Mouse (Mus musculus) hindbrain, embryonic 16.5 days (tissue): ENCODE measurements around the gene Bcl10. TPM values are rescaled to one million over a fixed set of nuclear protein-coding genes. Genes with fewer than 3 reads are reported as not detected.

Experiments used
- ATAC-seq: fragments of 200-750 bp; cut with Nextera tagmentation; 2 replicates; pipeline ENCODE4 v1.8.0; 2017; ENCODE audit warnings: moderate TSS enrichment, moderate library complexity
- H3K27ac ChIP-seq: fragments of 300-500 bp; sonication (generic); 2 replicates; pipeline ENCODE4 v1.5.1; 2014; ENCODE audit warnings: low read depth, mild to moderate bottlenecking, control low read depth, low read length, moderate library complexity
- H3K27me3 ChIP-seq: fragments of 300-500 bp; sonication (generic); replicated peaks from 2 replicates; pipeline ENCODE4 v1.6.1; 2014; ENCODE audit warnings: low read length; ENCODE audit not compliant: control insufficient read depth, insufficient read depth
- H3K36me3 ChIP-seq: fragments of 300-500 bp; sonication (generic); 2 replicates; pipeline ENCODE4 v1.6.1; 2014; ENCODE audit warnings: mild to moderate bottlenecking, low read length, moderate library complexity, mixed read lengths; ENCODE audit not compliant: control insufficient read depth, insufficient read depth
- H3K4me1 ChIP-seq: fragments of 300-500 bp; sonication (generic); 2 replicates; pipeline ENCODE4 v1.6.1; 2014; ENCODE audit warnings: low read depth, low read length; ENCODE audit not compliant: control insufficient read depth, insufficient read depth
- H3K4me2 ChIP-seq: fragments of 300-500 bp; sonication (generic); 2 replicates; pipeline ENCODE4 v1.6.1; 2014; ENCODE audit warnings: mild to moderate bottlenecking, low read length, control low read depth, moderate library complexity
- H3K4me3 ChIP-seq: fragments of 300-500 bp; sonication (generic); 2 replicates; pipeline ENCODE4 v1.5.1; 2014; ENCODE audit warnings: mild to moderate bottlenecking, low read length, control low read depth, moderate library complexity
- H3K9ac ChIP-seq: fragments of 300-500 bp; sonication (generic); 2 replicates; pipeline ENCODE4 v1.6.1; 2014; ENCODE audit warnings: low read depth, mild to moderate bottlenecking, control low read depth, low read length, moderate library complexity
- H3K9me3 ChIP-seq: fragments of 300-500 bp; sonication (generic); 2 replicates; pipeline ENCODE4 v1.6.1; 2014; ENCODE audit warnings: mild to moderate bottlenecking, low read length, moderate library complexity; ENCODE audit not compliant: control insufficient read depth
- WGBS: fragments of 180-500 bp; shearing (Covaris S2); extraction: QIAGEN DNeasy Blood & Tissue Kit; methylation state at CpG from one replicate; pipeline ENCODE4 v1.1.7; 2014; 5-methylcytosine and 5-hydroxymethylcytosine counted together
- polyA plus RNA-seq: library from polyadenylated mRNA; unstranded; fragments of >200 nt; fragmentation: Nextera tagmentation; extraction: Ambion mirVana; gene quantifications from 2 replicates; pipeline ENCODE4 v1.2.1, GENCODE M21; 2015

The Bcl10 gene
- polyA plus RNA-seq, 1 experiment from 2014 or later, result 33.6 TPM

GRCm38 (mm10) chr3:145971501-145971900 lies 48.9 kb downstream of the Bcl10 start:
- Histone ChIP-seq H3K4me1 (no peaks in the 10 kb centered on the region), H3K9me3 (peaks cover 11% of the 10 kb centered on the region), H3K4me3 (no peak overlapping the region), H3K27me3 (no peaks in the 10 kb centered on the region), H3K36me3 (no peaks in the 10 kb centered on the region), H3K27ac (no peak overlapping the region), H3K4me2 (no peak overlapping the region), H3K9ac (no peak overlapping the region)
- no peak for ATAC-seq
- WGBS, result 45% methylated on average over 10 of the region's 10 CpGs

GRCm38 (mm10) chr3:145974986-145975385 lies 52.4 kb downstream of the Bcl10 start:
- H3K36me3 ChIP-seq, result no peaks in the 10 kb centered on the region
- 94% methylated on average over 7 of the region's 7 CpGs for WGBS
- no peak overlapping the region for H3K4me2 ChIP-seq
- H3K9me3 ChIP-seq, result peaks cover 15% of the 10 kb centered on the region
- no peak overlapping the region for H3K27ac ChIP-seq
- H3K4me3 ChIP-seq, result no peak overlapping the region
- no peaks in the 10 kb centered on the region for H3K27me3 ChIP-seq
- ATAC-seq, result no peak
- no peak overlapping the region for H3K9ac ChIP-seq
- no peaks in the 10 kb centered on the region for H3K4me1 ChIP-seq

Other genes with a start within 250 kb of the Bcl10 start
- gene Ddah1, start 164.1 kb upstream of the Bcl10 start, polyA plus RNA-seq, result 119 and 132 TPM in 2 replicates
- gene 2410004B18Rik, start 15.2 kb downstream of the Bcl10 start, polyA plus RNA-seq, result 74.9 and 88.9 TPM in 2 replicates
- gene Syde2, start 65.1 kb downstream of the Bcl10 start, polyA plus RNA-seq, result 0.28 and 0.56 TPM in 2 replicates
- 1.2 and 1.3 TPM in 2 replicates for gene Wdr63, start 185.3 kb downstream of the Bcl10 start, polyA plus RNA-seq
- 0.27 and 0.28 TPM in 2 replicates for gene Mcoln3, start 194.6 kb downstream of the Bcl10 start, polyA plus RNA-seq
- gene Mcoln2, start 227.0 kb downstream of the Bcl10 start, polyA plus RNA-seq, result 0.59 and 0.62 TPM in 2 replicates